Mouse (Mus musculus) stomach, postnatal 0 days (tissue): ENCODE data around the gene Tesk2. TPM values are rescaled to one million over a fixed set of nuclear protein-coding genes. Genes with fewer than 3 reads are reported as not detected.

Experiments
- ATAC-seq: fragments of 200-750 bp; cut with Nextera tagmentation; 2 replicates; pipeline ENCODE4 v1.8.0; 2017; ENCODE audit not compliant: low FRiP score, low TSS enrichment
- DNase-seq: peaks from one replicate; pipeline ENCODE4 v3.0.0-alpha.2; 2016; ENCODE audit warnings: low spot score
- H3K27ac ChIP-seq: fragments of 300-500 bp; sonication (generic); replicated peaks from 2 replicates; pipeline ENCODE4 v1.5.1; 2014; ENCODE audit warnings: mild to moderate bottlenecking, control low read depth
- H3K27me3 ChIP-seq: fragments of 300-500 bp; sonication (generic); 2 replicates; pipeline ENCODE4 v1.6.1; 2014; ENCODE audit warnings: low read length; ENCODE audit not compliant: control insufficient read depth, insufficient read depth
- H3K36me3 ChIP-seq: fragments of 300-500 bp; sonication (generic); 2 replicates; pipeline ENCODE4 v1.6.1; 2014; ENCODE audit warnings: low read length, mixed read lengths; ENCODE audit not compliant: control insufficient read depth, insufficient read depth
- H3K4me1 ChIP-seq: fragments of 300-500 bp; sonication (generic); replicated peaks from 2 replicates; pipeline ENCODE4 v1.6.1; 2014; ENCODE audit warnings: antibody characterized with exemption; ENCODE audit not compliant: control insufficient read depth, insufficient read depth
- H3K4me2 ChIP-seq: fragments of 300-500 bp; sonication (generic); replicated peaks from 2 replicates; pipeline ENCODE4 v1.6.1; 2014; ENCODE audit warnings: low read depth, mild to moderate bottlenecking, control low read depth, moderate library complexity
- H3K4me3 ChIP-seq: fragments of 300-500 bp; sonication (generic); 2 replicates; pipeline ENCODE4 v1.5.1; 2014; ENCODE audit warnings: low read depth, low read length, control low read depth
- H3K9ac ChIP-seq: fragments of 300-500 bp; sonication (generic); 2 replicates; pipeline ENCODE4 v1.6.1; 2014; ENCODE audit warnings: mild to moderate bottlenecking, low read length, control low read depth, mixed read lengths
- H3K9me3 ChIP-seq: fragments of 300-500 bp; sonication (generic); 2 replicates; pipeline ENCODE4 v1.6.1; 2016; ENCODE audit warnings: low read length; ENCODE audit not compliant: control insufficient read depth
- CTCF ChIP-seq: IDR thresholded peaks from 2 replicates; pipeline ENCODE4 v1.5.1; 2016; ENCODE audit warnings: antibody characterized with exemption, low read depth, mild to moderate bottlenecking, moderate library complexity
- EP300 ChIP-seq: optimal IDR thresholded peaks from 2 replicates; pipeline ENCODE3; 2016; ENCODE audit warnings: antibody characterized with exemption
- WGBS: fragments of 180-500 bp; shearing (Covaris S2); extraction: QIAGEN DNeasy Blood & Tissue Kit; methylation state at CpG from one replicate; pipeline ENCODE4 v1.1.7; 2014; 5-methylcytosine and 5-hydroxymethylcytosine counted together
- polyA plus RNA-seq: library from polyadenylated mRNA; unstranded; fragments of >200 nt; fragmentation: Nextera tagmentation; extraction: Ambion mirVana; gene quantifications from 2 replicates; pipeline ENCODE4 v1.2.1, GENCODE M21; 2015

Gene Tesk2
- polyA plus RNA-seq, 1 experiment from 2014 or later: 2.3 TPM

DNA sequence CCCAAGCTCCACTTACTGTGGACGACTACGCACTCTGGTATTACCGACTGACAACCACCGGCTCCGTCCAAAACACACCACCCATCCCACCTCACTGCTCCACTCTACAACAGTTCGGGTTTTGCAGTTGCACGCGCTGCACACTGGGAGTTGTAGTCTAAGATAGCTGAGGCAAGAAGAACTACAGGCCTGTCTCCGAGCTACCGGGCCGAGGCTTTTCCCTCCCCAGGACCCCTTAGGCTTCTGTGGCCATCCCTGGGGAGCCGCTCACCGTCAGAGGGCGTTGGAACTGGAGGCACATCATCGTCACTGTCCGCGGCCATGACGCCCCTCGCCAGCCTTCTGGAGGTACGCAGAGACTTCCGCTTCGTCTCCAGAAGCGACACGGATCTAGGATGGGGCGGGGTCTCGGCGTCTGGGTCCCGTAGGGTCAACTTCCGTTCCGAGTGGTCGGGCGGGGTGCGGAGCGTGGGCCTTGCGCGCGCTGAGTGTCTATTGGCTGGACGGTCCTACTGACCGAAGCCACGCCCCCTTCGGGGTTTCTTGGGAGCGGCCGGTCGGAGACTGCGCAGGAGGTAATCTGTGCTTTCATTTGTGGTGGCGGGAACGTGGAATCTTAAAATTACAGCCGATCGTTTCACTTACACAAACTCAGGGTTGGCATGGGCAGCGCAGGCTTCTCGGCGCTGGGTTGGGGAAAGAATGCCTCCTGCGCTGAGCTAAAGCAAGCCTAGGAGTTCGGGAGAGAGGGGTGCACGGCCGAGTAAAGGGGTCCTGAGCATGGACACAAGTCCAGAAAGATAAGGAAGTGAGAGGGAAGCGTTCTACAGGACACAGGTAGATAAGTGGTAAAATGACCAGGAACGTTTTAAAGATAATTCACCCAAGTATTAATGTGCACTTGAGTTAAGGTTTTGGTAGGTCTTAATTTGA lies 86.7 kb downstream of the Tesk2 start, which contains the start of the genes Toe1 and Mutyh:
Gene Toe1, minus strand, starts transcription at position 444 of the 933 bp plus-strand sequence.
Gene Mutyh, plus strand, starts transcription at position 527 of the 933 bp plus-strand sequence.
- TF ChIP-seq CTCF (peak; percentile 35; the same call in 1 of the 2 replicates), EP300 (no peak)
- Histone ChIP-seq H3K36me3 (peaks cover 18% of the 10 kb centered on the region), H3K9ac (peak within 1 kb of the TSS; percentile 82), H3K4me1 (no peaks in the 10 kb centered on the region), H3K27me3 (no peaks in the 10 kb centered on the region), H3K4me3 (peak within 1 kb of the TSS; percentile 73), H3K27ac (peak within 1 kb of the TSS; percentile 91), H3K4me2 (peak within 1 kb of the TSS; percentile 65), H3K9me3 (no peaks in the 10 kb centered on the region)
- DNase-seq: peak; percentile 98
- ATAC-seq: peak; percentile 98
- WGBS: under 1% methylated on average over 58 of the region's 58 CpGs

DNA sequence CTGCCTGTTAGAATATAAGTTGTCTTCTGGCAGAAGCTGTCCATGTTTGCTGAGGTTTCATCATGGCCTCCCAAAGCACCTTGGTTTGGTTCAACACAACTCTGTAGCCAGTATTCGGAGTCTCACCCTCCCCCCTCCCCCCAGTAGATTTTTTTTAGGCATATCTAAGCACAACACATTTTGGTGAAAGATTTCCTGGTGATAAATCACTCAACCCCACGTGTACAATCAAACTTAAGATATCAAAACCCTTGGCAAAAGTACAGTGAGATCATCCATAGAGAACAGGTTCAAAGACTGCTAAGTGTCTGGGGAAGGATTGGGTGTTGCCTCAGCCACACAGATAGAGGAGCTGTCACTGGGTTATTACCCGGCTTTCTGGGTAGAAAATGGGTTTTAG lies 90.3 kb downstream of the Tesk2 start:
- Histone ChIP-seq H3K27ac (no peak overlapping the region), H3K4me3 (no peak overlapping the region), H3K36me3 (no peaks in the 10 kb centered on the region), H3K27me3 (no peaks in the 10 kb centered on the region), H3K4me1 (no peaks in the 10 kb centered on the region), H3K9me3 (no peaks in the 10 kb centered on the region), H3K4me2 (no peak overlapping the region), H3K9ac (no peak overlapping the region)
- ATAC-seq (no peak), DNase-seq (no peak)
- 38% methylated on average over 3 of the region's 3 CpGs for WGBS
- TF ChIP-seq EP300: no peak
- no peak for TF ChIP-seq CTCF

DNA sequence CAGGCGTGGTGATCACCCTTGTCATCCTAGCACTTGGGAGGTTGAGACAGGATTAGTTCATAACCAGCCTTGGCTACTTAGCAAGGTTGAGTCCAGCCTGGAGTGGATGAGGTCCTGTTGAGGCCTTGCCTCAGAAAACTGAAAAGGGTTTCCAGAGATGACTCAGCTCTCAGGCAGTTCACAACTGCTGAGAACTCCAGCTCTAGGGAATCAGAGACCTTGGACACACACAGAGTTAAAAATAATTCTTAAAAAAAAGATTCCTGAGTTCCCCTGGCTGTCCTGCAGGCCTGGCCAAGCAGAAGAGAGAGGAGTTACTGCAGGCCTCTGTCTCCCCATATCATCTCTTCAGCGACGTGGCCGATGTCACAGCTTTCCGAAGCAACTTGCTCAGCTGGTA lies 94.5 kb downstream of the Tesk2 start:
- Histone ChIP-seq H3K27ac (no peak overlapping the region), H3K4me3 (no peak overlapping the region), H3K9me3 (no peaks in the 10 kb centered on the region), H3K27me3 (no peaks in the 10 kb centered on the region), H3K4me2 (no peak overlapping the region), H3K4me1 (no peaks in the 10 kb centered on the region), H3K36me3 (no peaks in the 10 kb centered on the region; the same call in 1 of the 2 replicates), H3K9ac (no peak overlapping the region)
- ATAC-seq (no peak), DNase-seq (no peak)
- TF ChIP-seq CTCF (no peak), EP300 (no peak)
- WGBS: 89% methylated on average over 5 of the region's 5 CpGs

DNA sequence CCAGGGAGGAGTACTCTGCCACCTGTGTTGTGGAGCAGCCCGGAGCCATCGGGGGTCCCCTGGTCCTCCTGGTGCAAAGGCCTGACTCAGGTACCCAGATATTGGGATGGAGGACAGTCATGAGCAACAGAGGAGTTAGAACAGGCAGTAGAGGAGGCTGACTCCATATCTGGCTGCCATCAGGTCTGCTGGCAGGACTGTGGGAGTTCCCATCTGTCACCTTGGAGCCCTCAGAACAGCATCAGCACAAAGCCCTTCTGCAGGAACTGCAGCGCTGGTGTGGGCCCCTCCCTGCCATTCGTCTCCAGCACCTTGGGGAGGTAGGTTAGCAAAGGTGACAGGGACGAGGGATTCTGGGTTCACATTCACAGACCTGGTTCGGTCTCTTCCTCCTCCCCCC lies 96.7 kb downstream of the Tesk2 start:
- no peak for TF ChIP-seq CTCF
- no peak for TF ChIP-seq EP300
- no peak for ATAC-seq

DNA sequence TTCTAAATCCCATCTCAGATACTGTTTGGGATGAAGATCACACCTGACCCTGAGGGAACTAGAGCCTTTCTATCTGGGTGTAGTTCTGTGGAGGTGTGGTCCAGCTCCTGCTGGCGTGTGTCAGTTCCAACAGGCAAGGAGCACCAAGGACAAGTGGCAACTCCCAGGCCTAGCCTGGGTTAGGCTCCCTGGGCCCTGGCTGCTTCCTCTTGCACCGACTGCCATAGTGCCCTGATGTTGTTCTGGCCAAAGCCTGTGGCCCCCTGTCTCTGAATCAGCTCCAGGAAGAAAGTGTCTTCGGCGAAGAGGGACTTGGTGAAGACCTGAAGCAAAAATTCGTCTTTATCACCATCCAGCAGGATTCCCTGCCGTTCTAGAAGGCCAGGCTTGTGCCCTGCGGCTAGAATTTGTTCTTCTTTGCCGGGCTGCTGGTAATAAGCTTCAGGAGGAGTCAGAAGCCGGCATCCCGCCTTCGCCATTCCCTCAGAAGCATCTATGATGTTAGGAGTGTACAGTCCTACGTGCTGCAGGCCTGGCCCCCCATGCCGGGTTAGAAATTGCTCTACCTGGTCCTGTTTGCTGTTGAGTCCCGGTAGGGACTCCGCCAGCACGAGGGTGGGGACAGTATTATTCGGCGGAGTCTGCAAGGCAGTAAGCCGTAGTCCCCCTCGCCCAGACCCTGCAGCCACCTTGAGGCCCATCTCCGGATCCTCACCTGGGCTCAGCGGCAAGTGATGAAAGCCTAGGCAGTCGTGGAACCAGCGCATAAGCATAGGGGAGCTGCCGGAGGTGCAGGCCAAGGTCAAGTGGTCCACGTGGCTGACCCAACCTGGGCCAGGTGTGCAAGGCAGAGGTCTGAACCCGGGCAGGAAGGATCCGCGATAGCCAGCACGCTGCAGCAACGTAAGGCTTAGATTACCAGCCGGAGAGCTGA lies 99.5 kb downstream of the Tesk2 start:
- no peaks in the 10 kb centered on the region; the same call in 1 of the 2 replicates for H3K4me1 ChIP-seq
- WGBS: 33% methylated on average over 31 of the region's 32 CpGs
- no peak overlapping the region for H3K27ac ChIP-seq
- ATAC-seq: no peak
- peak overlapping the region; percentile 93 for H3K4me2 ChIP-seq
- DNase-seq: no peak
- H3K27me3 ChIP-seq: 0 out of 2 replicates have a peak, but pooled peaks cover 2% of the 10 kb centered on the region
- TF ChIP-seq EP300: no peak
- no peak for TF ChIP-seq CTCF
- no peaks in the 10 kb centered on the region for H3K9me3 ChIP-seq
- peak overlapping the region; percentile 45 for H3K4me3 ChIP-seq
- H3K9ac ChIP-seq: peak overlapping the region; percentile 38; the same call in 1 of the 2 replicates
- H3K36me3 ChIP-seq: no peaks in the 10 kb centered on the region; the same call in 1 of the 2 replicates

More for the DNA sequence above, 96.7 kb downstream of the Tesk2 start:
- no peak overlapping the region for H3K9ac ChIP-seq
- no peaks in the 10 kb centered on the region for H3K9me3 ChIP-seq
- H3K4me2 ChIP-seq: no peak overlapping the region
- no peak overlapping the region for H3K27ac ChIP-seq
- DNase-seq: no peak
- 0 out of 2 replicates have a peak, but pooled peaks cover 2% of the 10 kb centered on the region for H3K27me3 ChIP-seq
- no peaks in the 10 kb centered on the region for H3K4me1 ChIP-seq
- no peak overlapping the region for H3K4me3 ChIP-seq
- H3K36me3 ChIP-seq: no peaks in the 10 kb centered on the region; the same call in 1 of the 2 replicates
- 94% methylated on average over 6 of the region's 6 CpGs for WGBS
